Mouse (Mus musculus) stomach, embryonic 14.5 days (tissue): ENCODE results near the gene Ccdc177. TPM values are rescaled to one million over a fixed set of nuclear protein-coding genes. Genes with fewer than 3 reads are reported as not detected.

Experiments
- ATAC-seq: fragments of 200-750 bp; cut with Nextera tagmentation; 2 replicates; pipeline ENCODE4 v1.8.0; 2017; ENCODE audit warnings: low read depth, moderate TSS enrichment; ENCODE audit not compliant: insufficient number of reproducible peaks, insufficient read depth, low FRiP score
- H3K27ac ChIP-seq: fragments of 300-500 bp; sonication (generic); 2 replicates; pipeline ENCODE4 v1.5.1; 2014; ENCODE audit warnings: mild to moderate bottlenecking, low read length, moderate library complexity, mixed read lengths
- H3K27me3 ChIP-seq: fragments of 300-500 bp; sonication (generic); 2 replicates; pipeline ENCODE4 v1.6.1; 2014; ENCODE audit warnings: low read length, control low read depth, mixed read lengths; ENCODE audit not compliant: control insufficient read depth, insufficient read depth
- H3K36me3 ChIP-seq: fragments of 300-500 bp; sonication (generic); 2 replicates; pipeline ENCODE4 v1.6.1; 2014; ENCODE audit warnings: mild to moderate bottlenecking, control low read depth, low read length, moderate library complexity, mixed read lengths; ENCODE audit not compliant: control insufficient read depth, insufficient read depth
- H3K4me1 ChIP-seq: fragments of 300-500 bp; sonication (generic); 2 replicates; pipeline ENCODE4 v1.6.1; 2014; ENCODE audit warnings: low read length, control low read depth, mixed read lengths; ENCODE audit not compliant: control insufficient read depth, insufficient read depth
- H3K4me2 ChIP-seq: fragments of 300-500 bp; sonication (generic); replicated peaks from 2 replicates; pipeline ENCODE4 v1.6.1; 2014; ENCODE audit warnings: low read depth, low read length, control low read depth
- H3K4me3 ChIP-seq: fragments of 300-500 bp; sonication (generic); 2 replicates; pipeline ENCODE4 v1.5.1; 2014; ENCODE audit warnings: low read depth, low read length, control low read depth
- H3K9ac ChIP-seq: fragments of 300-500 bp; sonication (generic); replicated peaks from 2 replicates; pipeline ENCODE4 v1.6.1; 2014; ENCODE audit warnings: low read depth, mild to moderate bottlenecking, control low read depth, low read length, moderate library complexity, mixed read lengths
- H3K9me3 ChIP-seq: fragments of 300-500 bp; sonication (generic); 2 replicates; pipeline ENCODE4 v1.6.1; 2016; ENCODE audit warnings: low read depth, low read length, control low read depth; ENCODE audit not compliant: control insufficient read depth
- WGBS: fragments of 180-500 bp; shearing (Covaris S2); extraction: QIAGEN DNeasy Blood & Tissue Kit; methylation state at CpG from one replicate; pipeline ENCODE4 v1.1.7; 2014; 5-methylcytosine and 5-hydroxymethylcytosine counted together
- polyA plus RNA-seq: library from polyadenylated mRNA; unstranded; fragments of >200 nt; fragmentation: Nextera tagmentation; extraction: Ambion mirVana; gene quantifications from 2 replicates; pipeline ENCODE4 v1.2.1, GENCODE M21; 2014

The Ccdc177 gene
- polyA plus RNA-seq, 1 experiment from 2014 or later, result 0.26 TPM

GRCm38 (mm10) chr12:80779760-80780159, 19.3 kb upstream of the Ccdc177 start:
- Histone ChIP-seq H3K27me3 (no peaks in the 10 kb centered on the region), H3K9me3 (no peaks in the 10 kb centered on the region), H3K4me3 (no peak overlapping the region), H3K36me3 (no peaks in the 10 kb centered on the region), H3K4me1 (no peaks in the 10 kb centered on the region), H3K4me2 (no peak overlapping the region), H3K27ac (no peak overlapping the region), H3K9ac (no peak overlapping the region)
- ATAC-seq, result no peak
- WGBS, result 85% methylated on average over 4 of the region's 4 CpGs

GRCm38 (mm10) chr12:80778188-80778936, 17.9 kb upstream of the Ccdc177 start:
- Histone ChIP-seq H3K27me3 (no peaks in the 10 kb centered on the region), H3K9me3 (no peaks in the 10 kb centered on the region), H3K4me1 (no peaks in the 10 kb centered on the region), H3K36me3 (no peaks in the 10 kb centered on the region), H3K4me2 (no peak overlapping the region), H3K27ac (no peak overlapping the region), H3K9ac (no peak overlapping the region), H3K4me3 (no peak overlapping the region)
- 73% methylated on average over 16 of the region's 16 CpGs for WGBS
- peak; percentile 75; the same call in 1 of the 2 replicates for ATAC-seq

GRCm38 (mm10) chr12:80776046-80776634, 15.7 kb upstream of the Ccdc177 start:
- H3K27ac ChIP-seq, result no peak overlapping the region
- no peak for ATAC-seq
- no peaks in the 10 kb centered on the region for H3K4me1 ChIP-seq
- H3K4me2 ChIP-seq, result no peak overlapping the region
- H3K36me3 ChIP-seq, result no peaks in the 10 kb centered on the region
- no peak overlapping the region for H3K9ac ChIP-seq
- H3K27me3 ChIP-seq, result no peaks in the 10 kb centered on the region
- H3K4me3 ChIP-seq, result no peak overlapping the region
- H3K9me3 ChIP-seq, result no peaks in the 10 kb centered on the region
- WGBS, result 74% methylated on average over 4 of the region's 4 CpGs

- Histone ChIP-seq H3K27me3 (no peaks in the 10 kb centered on the region), H3K9ac (no peak overlapping the region), H3K9me3 (no peaks in the 10 kb centered on the region), H3K4me3 (no peak overlapping the region), H3K36me3 (no peaks in the 10 kb centered on the region), H3K4me1 (no peaks in the 10 kb centered on the region), H3K4me2 (no peak overlapping the region), H3K27ac (no peak overlapping the region)
- no peak for ATAC-seq
- WGBS, result 59% methylated on average over 7 of the region's 7 CpGs
Measured at GRCm38 (mm10) chr12:80774786-80775185, 14.3 kb upstream of the Ccdc177 start.

GRCm38 (mm10) chr12:80769697-80770096, 9.2 kb upstream of the Ccdc177 start:
- Histone ChIP-seq H3K9ac (no peak overlapping the region), H3K4me1 (no peaks in the 10 kb centered on the region), H3K4me3 (no peak overlapping the region), H3K27me3 (no peaks in the 10 kb centered on the region), H3K27ac (no peak overlapping the region), H3K9me3 (no peaks in the 10 kb centered on the region), H3K4me2 (no peak overlapping the region), H3K36me3 (no peaks in the 10 kb centered on the region)
- 19% methylated on average over 11 of the region's 11 CpGs for WGBS
- ATAC-seq, result no peak

GRCm38 (mm10) chr12:80764116-80764515, 3.6 kb upstream of the Ccdc177 start:
- Histone ChIP-seq H3K9me3 (no peaks in the 10 kb centered on the region), H3K4me1 (peaks cover 8% of the 10 kb centered on the region), H3K36me3 (no peaks in the 10 kb centered on the region), H3K27ac (no peak overlapping the region), H3K4me2 (no peak overlapping the region), H3K4me3 (no peak overlapping the region), H3K9ac (no peak overlapping the region), H3K27me3 (peaks cover 11% of the 10 kb centered on the region)
- no peak for ATAC-seq
- WGBS, result 77% methylated on average over 4 of the region's 4 CpGs

GRCm38 (mm10) chr12:80762982-80763381, 2.5 kb upstream of the Ccdc177 start:
- WGBS, result 85% methylated on average over 5 of the region's 5 CpGs
- ATAC-seq, result no peak
- Histone ChIP-seq H3K27ac (no peak overlapping the region), H3K36me3 (no peaks in the 10 kb centered on the region), H3K27me3 (peaks cover 20% of the 10 kb centered on the region), H3K4me3 (no peak overlapping the region), H3K9ac (no peak overlapping the region), H3K9me3 (no peaks in the 10 kb centered on the region), H3K4me1 (peaks cover 16% of the 10 kb centered on the region), H3K4me2 (no peak overlapping the region)

GRCm38 (mm10) chr12:80759713-80760395, 633 bp downstream of the Ccdc177 start:
- H3K4me2 ChIP-seq, result peak overlapping the region; percentile 72
- no peaks in the 10 kb centered on the region for H3K36me3 ChIP-seq
- peaks cover 22% of the 10 kb centered on the region for H3K4me1 ChIP-seq
- WGBS, result 1% methylated on average over 22 of the region's 22 CpGs
- H3K9ac ChIP-seq, result no peak overlapping the region
- peaks cover 34% of the 10 kb centered on the region for H3K27me3 ChIP-seq
- H3K27ac ChIP-seq, result no peak overlapping the region
- ATAC-seq, result no peak
- peak overlapping the region; percentile 50 for H3K4me3 ChIP-seq
- no peaks in the 10 kb centered on the region for H3K9me3 ChIP-seq
